Mouse (Mus musculus) thymus, postnatal 0 days (tissue): Measurements from ENCODE around the gene Fam118a. TPM values are rescaled to one million over a fixed set of nuclear protein-coding genes. Genes with fewer than 3 reads are reported as not detected.
"Not testable (repeated sequence)": the region's sequence is repeated elsewhere in the genome, so short reads cannot be mapped to it uniquely, and the experiment has no call there.

Source experiments
- DNase-seq: peaks from one replicate; pipeline ENCODE4 v3.0.0-alpha.2; 2015; ENCODE audit warnings: low spot score
- polyA plus RNA-seq: library from polyadenylated mRNA; unstranded; fragments of >200 nt; fragmentation: Nextera tagmentation; extraction: Ambion mirVana; gene quantifications from 2 replicates; pipeline ENCODE4 v1.2.1, GENCODE M21; 2015

Gene Fam118a
- polyA plus RNA-seq, 1 experiment from 2014 or later = 17.6 TPM

GRCm38 (mm10) chr15:85011895-85012661 lies 16.7 kb upstream of the Fam118a start:
- no peak for DNase-seq

DNA sequence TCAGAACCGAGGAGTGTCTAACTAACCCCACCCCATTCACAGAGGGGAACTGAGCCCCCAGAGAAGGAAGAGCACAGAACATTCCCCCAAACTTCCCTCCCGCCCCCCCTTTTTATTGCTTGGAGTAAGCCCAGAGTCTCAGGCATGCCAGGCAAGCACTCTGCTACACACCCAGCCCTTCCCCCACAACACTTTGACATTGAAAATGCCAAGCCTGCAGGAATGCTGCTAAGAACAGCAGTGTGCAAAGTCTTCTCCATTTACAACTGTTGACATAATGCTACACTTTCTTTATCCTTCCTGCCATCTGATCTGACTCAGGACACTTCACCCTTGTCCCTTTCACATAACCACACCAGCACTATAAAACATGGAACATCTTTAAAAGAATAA lies 16.1 kb upstream of the Fam118a start:
- no peak for DNase-seq

DNA sequence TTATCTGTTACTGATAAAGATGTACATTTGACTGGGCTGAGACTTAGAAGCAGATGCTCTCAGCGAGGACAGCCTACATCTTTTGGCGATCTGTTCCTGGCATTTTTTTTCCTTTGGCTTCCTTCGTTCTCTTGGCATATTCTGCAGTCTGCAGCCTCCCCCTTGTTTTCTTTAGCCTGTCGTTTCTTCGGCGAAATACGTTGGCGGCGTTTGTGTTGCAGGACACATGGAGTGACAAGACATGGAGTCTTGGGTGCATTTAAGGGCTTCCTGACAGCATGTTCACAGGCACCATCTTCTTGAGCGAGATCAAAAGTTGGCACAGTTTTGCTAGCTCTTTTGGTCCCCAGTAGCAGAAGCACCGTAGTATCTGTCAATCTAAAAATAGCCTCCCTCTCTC lies 13.0 kb upstream of the Fam118a start:
- DNase-seq = no peak

GRCm38 (mm10) chr15:85016951-85017664 lies 11.6 kb upstream of the Fam118a start, which contains the start of gene Upk3a:
Upk3a (plus strand) TSS chr15:85017141.
- no peak for DNase-seq

GRCm38 (mm10) chr15:85022211-85022610 lies 6.5 kb upstream of the Fam118a start:
- no peak for DNase-seq

GRCm38 (mm10) chr15:85026197-85026596 lies 2.6 kb upstream of the Fam118a start:
- DNase-seq = no peak

- no peak for DNase-seq
These were observed 1.0 kb upstream of the Fam118a start for GRCm38 (mm10) chr15:85027740-85028139.

- DNase-seq = not testable (repeated sequence)
These were observed 1.9 kb downstream of the Fam118a start for GRCm38 (mm10) chr15:85030643-85031042.

DNA sequence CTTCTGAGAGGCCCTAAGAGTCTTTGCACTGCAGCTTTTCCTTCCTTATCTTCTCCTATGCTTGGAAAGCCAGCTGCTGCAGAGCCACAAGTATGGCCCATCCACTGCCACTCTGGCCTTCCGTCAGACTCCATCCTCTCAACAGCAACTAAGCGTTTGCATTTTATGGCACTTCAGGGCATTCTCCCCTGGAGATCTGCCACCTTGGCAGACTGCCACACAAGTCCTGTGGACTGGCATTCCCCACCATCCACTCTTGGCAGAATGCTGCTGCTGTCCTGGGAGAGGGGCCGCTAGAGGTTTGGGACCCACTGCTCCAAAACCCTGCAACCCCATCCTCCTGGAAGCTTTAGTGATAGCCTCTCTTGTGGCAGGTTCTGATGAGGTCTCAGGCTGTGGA lies 3.1 kb downstream of the Fam118a start:
- no peak for DNase-seq

GRCm38 (mm10) chr15:85033916-85034315 lies 5.2 kb downstream of the Fam118a start:
- not testable (repeated sequence) for DNase-seq

DNA sequence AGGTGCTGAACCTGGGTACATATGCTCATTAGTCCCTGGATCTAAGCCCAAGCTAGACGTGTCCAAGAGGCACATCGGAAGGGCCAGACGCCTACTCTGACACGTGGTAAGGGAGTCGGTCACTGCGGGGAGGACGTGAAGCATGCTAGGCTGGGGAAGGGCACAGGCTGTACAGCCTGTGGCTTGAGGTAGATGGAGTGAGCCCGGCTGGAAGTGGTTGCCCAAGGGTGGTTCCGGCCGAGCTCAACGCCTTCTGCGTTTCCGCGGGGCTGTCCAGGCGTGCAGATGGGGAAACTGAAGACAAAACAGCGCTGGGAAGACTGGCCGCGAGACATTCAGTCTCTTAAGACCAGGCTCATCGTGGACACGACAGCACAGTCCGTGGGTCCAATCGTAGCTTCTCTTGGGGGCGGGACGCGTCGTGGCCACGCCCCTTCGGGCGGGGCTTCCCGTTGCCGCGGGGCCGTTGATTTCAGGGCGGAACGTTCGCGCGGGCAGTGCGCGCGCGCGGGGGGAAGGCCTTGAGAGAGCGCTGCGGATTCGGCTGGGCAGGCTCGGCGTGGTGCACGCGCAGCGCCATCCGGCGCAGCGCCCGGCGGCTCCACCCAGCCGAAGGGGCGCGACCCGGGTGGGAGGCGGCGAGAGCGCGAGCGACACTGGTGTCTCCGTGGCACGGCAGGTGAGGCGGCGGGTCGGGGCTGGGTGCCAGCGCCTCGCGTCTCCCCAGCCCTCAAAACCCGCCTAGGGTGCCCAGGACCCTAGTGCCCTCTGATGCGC lies 8.0 kb downstream of the Fam118a start:
- DNase-seq = peak; percentile 98

DNA sequence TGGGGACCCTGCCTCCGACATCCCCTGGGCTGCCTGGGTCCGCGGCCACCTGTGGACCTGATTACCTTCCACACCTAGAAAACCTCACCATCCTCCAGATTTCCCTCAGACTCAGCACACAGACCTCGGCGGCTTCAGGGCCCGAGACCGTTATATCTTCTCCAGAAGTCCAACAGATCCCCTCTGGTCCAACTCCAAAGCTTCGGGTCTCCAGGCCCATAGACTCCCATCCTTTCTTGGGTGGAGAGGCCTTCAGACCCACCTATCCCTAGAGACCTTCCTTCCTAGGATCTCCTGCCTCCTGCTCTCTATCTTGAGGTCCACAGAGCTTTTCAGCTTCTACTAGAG lies 8.6 kb downstream of the Fam118a start:
- no peak for DNase-seq

- no peak for DNase-seq
These were observed 12.9 kb downstream of the Fam118a start for GRCm38 (mm10) chr15:85041546-85042225.

DNA sequence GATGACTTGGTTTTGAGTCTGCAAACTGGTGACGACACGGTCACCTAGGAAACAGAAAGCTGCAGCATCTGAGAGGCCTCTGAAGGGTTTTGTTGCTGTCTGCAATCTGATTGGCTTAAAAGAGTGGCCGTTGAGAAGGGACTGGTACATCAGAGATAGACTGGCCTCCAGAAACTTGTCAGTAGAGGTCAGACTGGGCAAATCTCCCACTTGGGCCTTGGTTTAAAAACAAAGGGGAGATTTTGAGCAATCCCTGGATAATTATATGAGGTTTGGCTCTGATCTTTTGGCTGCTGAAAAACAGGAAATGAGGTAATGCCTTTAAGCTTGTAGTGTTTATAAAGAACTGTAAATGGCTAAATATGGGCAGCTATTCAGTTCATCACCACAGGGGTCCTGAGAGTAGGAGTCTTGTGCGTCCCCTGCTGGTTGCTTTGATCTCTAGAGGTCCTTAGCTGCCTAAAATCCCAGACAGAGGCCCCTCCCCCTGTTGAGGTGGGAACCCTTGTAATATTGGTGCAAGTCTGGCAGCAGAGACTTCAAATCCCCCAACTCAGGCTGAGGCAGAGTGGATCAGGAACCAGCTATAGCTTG lies 13.7 kb downstream of the Fam118a start:
- peak; percentile 78 for DNase-seq

DNA sequence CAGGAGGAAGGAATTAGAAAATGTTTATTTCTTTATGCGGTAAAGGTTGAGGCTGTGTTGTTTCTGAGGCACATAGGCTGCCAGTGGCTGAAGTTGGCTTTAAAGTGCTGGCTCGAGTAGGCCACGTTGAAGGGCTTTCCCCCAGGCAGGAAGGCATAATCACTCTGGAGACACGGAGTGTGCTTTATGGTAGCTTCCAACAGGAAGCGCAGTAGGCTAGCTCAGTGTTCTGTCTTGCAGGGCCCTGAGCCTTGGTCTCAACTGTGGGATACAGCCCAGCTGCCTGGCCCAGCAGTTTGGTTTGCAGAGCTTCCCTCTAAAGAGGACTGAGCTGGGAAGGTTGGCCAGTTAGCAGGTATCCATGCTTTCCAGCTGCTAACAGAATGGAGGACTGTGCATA lies 14.4 kb downstream of the Fam118a start:
- no peak for DNase-seq

GRCm38 (mm10) chr15:85043761-85044160 lies 15.0 kb downstream of the Fam118a start:
- DNase-seq = no peak

GRCm38 (mm10) chr15:85046230-85046950 lies 17.6 kb downstream of the Fam118a start:
- DNase-seq = no peak

DNA sequence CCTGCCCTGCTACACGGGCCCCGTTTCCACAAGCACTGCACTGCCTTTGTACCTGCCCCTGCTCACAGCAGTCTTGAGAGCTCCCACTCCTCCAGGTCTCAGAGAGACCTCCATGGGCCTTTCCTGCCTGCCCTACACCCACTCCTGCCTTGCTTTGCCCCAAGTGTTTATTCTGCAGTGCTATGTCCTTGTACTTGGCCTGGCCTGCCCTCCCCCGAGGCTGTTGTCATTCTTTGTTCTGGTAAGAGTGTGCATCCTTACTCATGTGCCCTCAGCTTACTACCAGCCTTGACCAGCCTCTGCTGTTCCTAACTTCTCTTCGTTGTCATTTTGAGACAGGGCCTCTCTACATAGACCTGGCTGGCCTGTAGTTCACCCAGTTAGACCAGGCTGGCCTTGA lies 19.1 kb downstream of the Fam118a start:
- no peak for DNase-seq

GRCm38 (mm10) chr15:85049758-85050157 lies 21.0 kb downstream of the Fam118a start:
- no peak for DNase-seq

DNA sequence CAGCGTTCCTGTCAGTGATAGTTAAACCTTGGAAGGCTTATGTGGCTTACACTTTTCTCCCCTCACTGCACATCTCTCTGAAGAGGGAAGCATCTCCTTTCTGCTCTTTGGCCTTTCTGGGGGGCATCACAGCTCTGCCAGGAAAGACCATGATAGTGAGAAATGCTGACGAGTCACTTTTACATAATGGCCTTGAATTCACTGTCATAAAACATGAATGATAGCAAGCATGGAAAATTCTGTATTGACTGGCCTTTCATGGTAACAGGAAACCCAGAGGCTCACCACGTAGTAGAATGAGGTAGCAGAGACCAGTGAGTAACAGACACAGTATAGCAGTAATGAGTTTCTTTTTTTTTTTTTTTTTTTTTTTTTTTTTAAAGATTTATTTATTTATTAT lies 25.4 kb downstream of the Fam118a start:
- DNase-seq = no peak
